Mouse (Mus musculus) heart, adult 2 months (tissue): Measurements from ENCODE around the gene Urgcp. TPM values are rescaled to one million over a fixed set of nuclear protein-coding genes. Genes with fewer than 3 reads are reported as not detected.

ENCODE experiments used
- DNase-seq, 2 experiments: peaks; one replicate each; pipeline ENCODE4 v3.0.0; 2021
- H3K27ac ChIP-seq: fragments of 200-600 bp; 2 replicates; pipeline ENCODE4 v1.8.1; 2022
- H3K27me3 ChIP-seq: fragments of 200-500 bp; 2 replicates; pipeline ENCODE4 v1.6.1; 2012; ENCODE audit warnings: mild to moderate bottlenecking, low read length, inconsistent platforms, mixed read lengths; ENCODE audit not compliant: control insufficient read depth, insufficient read depth
- H3K36me3 ChIP-seq: fragments of 200-500 bp; 2 replicates; pipeline ENCODE4 v1.6.1; 2012; ENCODE audit warnings: low read length, inconsistent platforms; ENCODE audit not compliant: control insufficient read depth, insufficient read depth
- H3K4me1 ChIP-seq: fragments of 200-500 bp; 2 replicates; pipeline ENCODE4 v1.6.1; 2011; ENCODE audit warnings: low read length; ENCODE audit not compliant: control insufficient read depth, insufficient read depth
- H3K4me3 ChIP-seq: fragments of 200-600 bp; 2 replicates; pipeline ENCODE4 v1.8.1; 2022
- H3K79me2 ChIP-seq: fragments of 200-500 bp; replicated peaks from 2 replicates; pipeline ENCODE4 v1.6.1; 2012; ENCODE audit warnings: mild to moderate bottlenecking, inconsistent platforms, low read length, moderate library complexity, mixed read lengths; ENCODE audit not compliant: control insufficient read depth, insufficient read depth
- H3K9ac ChIP-seq: fragments of 200-500 bp; 2 replicates; pipeline ENCODE4 v1.6.1; 2012; ENCODE audit warnings: low read depth, mild to moderate bottlenecking, control low read depth, inconsistent platforms, low read length, mixed read lengths
- CTCF ChIP-seq: fragments of 200-600 bp; IDR thresholded peaks from 2 replicates; pipeline ENCODE4 v1.8.1; 2022; ENCODE audit warnings: antibody characterized with exemption, mild to moderate bottlenecking, moderate library complexity
- EP300 ChIP-seq: fragments of 200-500 bp; IDR thresholded peaks from 2 replicates; pipeline ENCODE4 v1.6.1; 2011; ENCODE audit warnings: low read depth, low read length, control low read depth; ENCODE audit not compliant: insufficient read depth
- POLR2A ChIP-seq: fragments of 200-500 bp; IDR thresholded peaks from 2 replicates; pipeline ENCODE4 v1.6.1; 2011; ENCODE audit warnings: mild to moderate bottlenecking, low read depth, low read length, control low read depth; ENCODE audit not compliant: insufficient read depth
- WGBS: fragments of 180-500 bp; shearing (Covaris S2); methylation state at CpG from one replicate; pipeline ENCODE4 v1.1.7; 2018; 5-methylcytosine and 5-hydroxymethylcytosine counted together
- intact Hi-C: fragments of 180-260 bp; cut with DNase I; formaldehyde crosslinking; loops from one replicate; pipeline ENCODE4 v1.15.1; 2025
- polyA plus RNA-seq: library from polyadenylated mRNA; depleted of rRNA; stranded (reverse); fragments of >200 nt; gene quantifications from 2 replicates; pipeline ENCODE4 v1.2.3, GENCODE M21; 2012
- total RNA-seq, 2 experiments: library from RNA; stranded (reverse); gene quantifications; 2 replicates each; pipeline ENCODE4 v1.2.3; 2021

Urgcp gene
- total and polyA plus RNA-seq, 3 experiments = 26.1 to 69.8 (median 58.5) TPM

DNA sequence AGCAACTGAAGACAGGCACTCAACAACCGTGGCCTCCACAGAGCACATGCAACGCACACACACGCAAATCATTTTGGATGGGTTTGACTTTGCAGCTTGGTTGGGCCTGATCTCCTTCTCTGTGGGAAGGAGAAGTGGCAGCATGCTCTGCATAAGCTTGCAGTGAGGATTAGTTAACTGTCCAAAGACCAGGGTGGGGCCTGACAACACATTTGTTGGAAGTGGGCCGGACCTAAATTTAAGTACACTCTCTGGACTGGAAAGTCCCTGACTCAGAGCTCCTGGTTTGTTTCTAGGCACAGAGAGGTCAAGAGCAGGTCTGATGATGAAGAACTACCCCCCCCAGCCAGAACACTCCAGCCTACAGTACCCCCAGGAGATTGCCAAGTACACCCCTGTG, 27.9 kb downstream of the Urgcp start:
- DNase-seq = peak in 1 of 2 experiments; percentile 39
- no peaks in the 10 kb centered on the region for H3K27me3 ChIP-seq
- WGBS = 58% methylated on average over 4 of the region's 4 CpGs
- peaks cover 31% of the 10 kb centered on the region for H3K4me1 ChIP-seq
- no peak overlapping the region; the same call in none of the 2 replicates for H3K27ac ChIP-seq
- H3K79me2 ChIP-seq = peaks cover 2% of the 10 kb centered on the region; the same call in 1 of the 2 replicates
- no peak overlapping the region for H3K9ac ChIP-seq
- intact Hi-C loops = no loop called here
- peaks cover 8% of the 10 kb centered on the region for H3K36me3 ChIP-seq
- TF ChIP-seq POLR2A = no peak
- no peak overlapping the region for H3K4me3 ChIP-seq

DNA sequence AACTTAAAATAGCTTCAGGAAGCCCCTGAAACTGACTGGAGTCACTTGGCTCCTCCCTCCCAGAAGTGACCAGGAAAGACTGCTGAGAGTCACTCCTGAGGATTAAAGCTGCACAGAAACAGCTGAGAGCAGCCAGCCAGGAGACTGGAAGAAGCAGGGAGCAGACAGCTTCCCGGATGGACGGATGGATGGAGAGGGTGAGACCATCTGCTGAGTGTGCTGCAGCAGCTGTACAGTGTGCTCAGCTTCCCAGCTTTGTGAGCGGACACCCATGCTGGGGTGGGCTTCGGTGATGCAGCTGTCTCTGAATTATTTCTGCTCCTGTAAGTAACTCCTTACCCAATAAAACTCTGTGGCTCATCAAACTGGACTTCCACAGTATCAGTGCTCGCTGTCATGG, 29.8 kb downstream of the Urgcp start:
- no peaks in the 10 kb centered on the region for H3K27me3 ChIP-seq
- WGBS = 67% methylated on average over 5 of the region's 5 CpGs
- TF ChIP-seq EP300 = no peak
- TF ChIP-seq POLR2A = no peak
- TF ChIP-seq CTCF = no peak
- peaks cover 8% of the 10 kb centered on the region for H3K36me3 ChIP-seq
- intact Hi-C loops = no loop called here
- H3K27ac ChIP-seq = no peak overlapping the region
- H3K9ac ChIP-seq = no peak overlapping the region
- no peak overlapping the region for H3K4me3 ChIP-seq
- peaks cover 25% of the 10 kb centered on the region for H3K4me1 ChIP-seq
- no peak for DNase-seq
- peaks cover 4% of the 10 kb centered on the region; the same call in 1 of the 2 replicates for H3K79me2 ChIP-seq

DNA sequence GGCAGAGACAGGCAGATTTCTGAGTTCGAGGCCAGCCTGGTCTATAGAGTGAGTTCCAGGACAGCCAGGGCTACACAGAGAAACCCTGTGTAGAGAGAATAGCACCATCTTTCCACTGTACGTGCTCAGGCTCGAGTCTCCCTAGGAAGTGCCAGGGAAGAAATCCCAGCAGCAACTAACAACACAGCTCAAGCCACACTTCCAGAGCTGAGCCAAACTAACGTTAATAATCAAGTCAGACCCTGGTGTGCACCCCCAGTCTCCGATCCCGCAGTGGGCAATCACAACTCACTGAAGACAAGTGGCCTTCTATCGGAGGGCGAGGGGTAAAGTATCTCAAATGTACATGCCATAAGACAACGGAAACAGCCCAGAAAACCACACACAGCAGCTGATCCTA, 32.6 kb downstream of the Urgcp start:
- Histone ChIP-seq H3K27me3 (no peaks in the 10 kb centered on the region), H3K36me3 (no peaks in the 10 kb centered on the region; the same call in 1 of the 2 replicates), H3K79me2 (peaks cover 7% of the 10 kb centered on the region), H3K27ac (no peak overlapping the region), H3K4me1 (peaks cover 18% of the 10 kb centered on the region), H3K9ac (no peak overlapping the region), H3K4me3 (no peak overlapping the region)
- no peak for DNase-seq
- TF ChIP-seq EP300 (no peak), CTCF (no peak), POLR2A (no peak)
- 83% methylated on average over 9 of the region's 9 CpGs for WGBS
- intact Hi-C loops = no loop called here

DNA sequence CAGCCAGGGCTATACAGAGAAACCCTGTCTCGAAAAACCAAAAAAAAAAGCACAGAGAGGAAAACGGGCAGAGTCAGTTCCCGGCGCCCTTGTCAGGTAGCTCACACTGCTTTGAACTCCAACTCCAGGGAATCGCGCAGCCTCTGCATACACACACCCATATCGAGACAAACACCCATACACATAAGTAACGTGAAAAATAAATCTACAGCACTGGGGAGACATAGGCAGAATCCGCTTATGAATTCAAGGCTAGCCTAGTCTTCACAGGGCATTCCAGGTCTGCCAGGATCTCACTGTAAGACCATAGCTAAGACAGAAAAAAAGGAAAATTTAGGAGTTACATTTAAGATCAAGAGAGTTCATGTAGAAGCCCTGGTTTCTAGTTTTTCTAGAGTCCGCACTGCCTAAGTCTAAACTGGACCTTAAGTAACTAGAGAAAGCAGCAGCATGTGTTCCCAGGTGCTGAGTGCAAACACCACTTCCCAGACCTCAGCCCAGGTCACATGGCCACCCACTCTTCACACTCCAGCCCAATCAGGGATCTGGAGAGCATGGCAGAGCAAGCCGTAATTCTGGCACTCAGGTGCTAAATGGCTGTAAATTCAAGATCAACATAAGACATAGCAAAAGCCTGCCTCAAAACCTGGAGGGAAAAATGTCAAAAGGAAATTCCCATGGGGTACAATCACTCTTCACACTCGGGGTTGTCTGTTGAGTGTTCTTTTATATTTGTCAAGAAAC, 43.4 kb downstream of the Urgcp start:
- no peak overlapping the region for H3K9ac ChIP-seq
- H3K36me3 ChIP-seq = peaks cover 7% of the 10 kb centered on the region
- 0 out of 2 replicates have a peak, but pooled peaks cover 3% of the 10 kb centered on the region for H3K4me1 ChIP-seq
- 88% methylated on average over 12 of the region's 12 CpGs for WGBS
- no peak for DNase-seq
- H3K27me3 ChIP-seq = no peaks in the 10 kb centered on the region
- intact Hi-C loops = no loop called here
- H3K79me2 ChIP-seq = no peaks in the 10 kb centered on the region
- H3K27ac ChIP-seq = no peak overlapping the region
- TF ChIP-seq CTCF (no peak), POLR2A (no peak), EP300 (no peak)
- H3K4me3 ChIP-seq = no peak overlapping the region

DNA sequence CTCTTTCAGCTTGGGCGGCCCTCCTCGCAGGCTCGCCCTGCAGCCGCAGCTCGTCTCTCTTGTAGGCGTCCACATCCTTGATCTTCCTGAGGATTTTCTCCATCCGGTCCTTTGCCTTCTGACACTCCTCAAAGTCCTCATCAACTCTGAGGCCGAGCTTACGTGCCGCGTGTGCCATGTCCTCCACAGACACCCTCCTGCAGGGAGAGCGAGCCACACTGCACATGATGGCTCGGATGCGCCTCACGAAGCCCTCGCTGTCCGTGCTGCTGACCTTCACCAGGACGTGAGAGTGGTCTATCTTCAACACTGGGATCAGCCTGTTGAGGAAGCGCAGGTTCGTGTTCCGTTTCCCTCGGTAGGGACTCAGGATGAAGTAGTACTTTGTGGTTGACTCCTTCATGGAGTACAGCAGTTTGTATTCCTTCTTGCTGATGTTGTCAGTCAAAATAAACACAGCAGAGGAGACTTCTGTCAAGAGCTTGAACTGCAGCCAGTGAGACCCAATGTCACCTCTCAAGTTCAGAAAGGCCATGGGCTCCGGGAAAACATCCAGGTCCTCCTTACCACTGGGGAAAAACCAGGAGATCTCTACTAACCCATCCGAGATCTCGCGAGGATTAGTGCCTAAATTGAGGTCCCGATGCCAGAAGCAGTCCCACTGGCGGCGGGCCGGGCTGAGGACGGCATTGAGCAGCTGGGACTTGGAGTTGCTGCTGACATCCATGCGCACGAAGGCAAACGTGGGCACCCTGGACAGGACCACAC, 45.1 kb downstream of the Urgcp start:
- intact Hi-C loops = no loop called here
- 77% methylated on average over 34 of the region's 34 CpGs for WGBS
- no peaks in the 10 kb centered on the region for H3K36me3 ChIP-seq
- no peak overlapping the region for H3K4me3 ChIP-seq
- peak overlapping the region; percentile 37 for H3K27ac ChIP-seq
- H3K79me2 ChIP-seq = no peaks in the 10 kb centered on the region
- 0 out of 2 replicates have a peak, but pooled peaks cover 3% of the 10 kb centered on the region for H3K4me1 ChIP-seq
- DNase-seq = peak in 1 of 2 experiments; percentile 70
- no peaks in the 10 kb centered on the region for H3K27me3 ChIP-seq
- H3K9ac ChIP-seq = no peak overlapping the region
- no peak for TF ChIP-seq POLR2A
- no peak for TF ChIP-seq CTCF
- TF ChIP-seq EP300 = no peak

DNA sequence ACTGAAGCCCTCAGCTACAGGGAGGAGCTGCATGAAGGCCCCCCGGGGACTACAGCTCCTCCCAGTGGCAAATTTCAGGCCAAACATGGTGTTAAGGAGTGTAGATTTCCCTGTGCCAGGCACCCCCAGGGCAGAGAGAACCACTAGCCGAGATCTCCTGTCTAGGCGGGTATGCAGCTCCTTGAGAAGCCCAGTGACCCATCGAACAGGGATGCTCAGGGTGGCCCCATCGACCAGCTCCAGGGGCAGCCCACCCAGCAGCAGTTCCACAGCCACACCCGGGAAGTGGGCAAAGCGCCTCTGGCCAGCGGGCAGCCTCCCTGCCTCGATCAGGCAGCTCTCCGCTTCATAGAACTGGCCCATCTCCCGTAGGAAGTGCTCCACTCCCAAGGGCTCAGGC, 45.9 kb downstream of the Urgcp start:
- no peaks in the 10 kb centered on the region for H3K36me3 ChIP-seq
- no peak overlapping the region for H3K9ac ChIP-seq
- WGBS = 78% methylated on average over 11 of the region's 11 CpGs
- no peak for DNase-seq
- peak overlapping the region; percentile 37; the same call in 1 of the 2 replicates for H3K27ac ChIP-seq
- H3K79me2 ChIP-seq = no peaks in the 10 kb centered on the region
- TF ChIP-seq CTCF = no peak
- no peak for TF ChIP-seq EP300
- no peak for TF ChIP-seq POLR2A
- H3K4me3 ChIP-seq = no peak overlapping the region
- H3K4me1 ChIP-seq = 0 out of 2 replicates have a peak, but pooled peaks cover 3% of the 10 kb centered on the region
- no peaks in the 10 kb centered on the region for H3K27me3 ChIP-seq
- intact Hi-C loops = no loop called here
